Mouse (Mus musculus): ENCODE measurements at regions not wholly inside any gene's neighbourhood (a gene's known extent, or its start where the extent isn't known, plus 50 kb on each side); places are given as distances from the start of the nearest gene placed in this dataset.
"Not testable (repeated sequence)": the region's sequence is repeated elsewhere in the genome, so short reads cannot be mapped to it uniquely, and the experiment has no call there.

GRCm38 (mm10) chr17:52351293-52351692 is 251.2 kb upstream of the Kcnh8 start:
- DNase-seq (ENCODE audit: low spot score): no peak

- no peak for DNase-seq (ENCODE audit: low spot score)
These were observed 251.8 kb upstream of the Kcnh8 start for GRCm38 (mm10) chr17:52350696-52351095.

- no peak for DNase-seq (ENCODE audit: low spot score)
These were observed 252.6 kb upstream of the Kcnh8 start for GRCm38 (mm10) chr17:52349872-52350271.

- DNase-seq (ENCODE audit: low spot score): no peak
These were observed 253.9 kb upstream of the Kcnh8 start for GRCm38 (mm10) chr17:52348481-52349083.

DNA sequence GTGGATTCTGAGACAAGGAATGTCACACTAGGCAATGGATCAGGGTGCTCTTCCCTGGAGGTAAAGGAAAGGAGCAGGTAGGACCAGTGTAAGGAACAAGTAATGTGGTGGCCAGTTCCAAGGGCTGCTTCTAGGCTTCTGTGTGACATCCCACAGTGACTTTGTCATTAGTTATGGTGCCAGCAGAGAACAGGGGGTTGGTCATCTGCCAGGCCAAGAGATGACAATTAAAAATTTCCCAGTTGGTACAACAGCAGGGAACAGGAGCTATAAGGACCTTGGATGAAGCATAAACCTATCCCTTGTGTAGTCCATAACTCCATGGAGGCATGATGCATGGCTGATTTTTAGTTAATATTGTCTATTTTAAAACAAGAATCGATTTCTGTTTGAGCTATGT is 281.9 kb upstream of the Kcnh8 start:
- DNase-seq (ENCODE audit: low spot score): no peak

- DNase-seq (ENCODE audit: low spot score): no peak
These were observed 285.5 kb upstream of the Kcnh8 start for GRCm38 (mm10) chr17:52316976-52317375.

DNA sequence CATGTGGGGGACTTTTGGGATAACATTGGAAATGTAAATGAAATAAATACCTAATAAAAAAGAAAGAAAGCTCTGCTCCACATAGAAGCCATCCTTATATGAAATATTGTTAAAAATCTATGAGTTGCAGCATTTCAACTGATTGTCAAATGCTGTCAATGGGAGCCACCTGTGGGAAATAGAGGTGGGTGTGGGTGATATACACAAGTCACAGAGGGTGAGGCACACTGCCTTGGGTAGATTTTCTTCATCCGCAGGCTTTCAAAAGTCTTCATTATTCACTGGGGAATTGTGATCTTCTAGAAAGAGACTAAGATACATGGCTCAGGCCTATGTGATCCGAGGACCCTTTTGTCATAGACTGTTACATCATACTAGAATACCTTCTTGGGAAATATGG is 286.6 kb upstream of the Kcnh8 start:
- no peak for DNase-seq (ENCODE audit: low spot score)

DNA sequence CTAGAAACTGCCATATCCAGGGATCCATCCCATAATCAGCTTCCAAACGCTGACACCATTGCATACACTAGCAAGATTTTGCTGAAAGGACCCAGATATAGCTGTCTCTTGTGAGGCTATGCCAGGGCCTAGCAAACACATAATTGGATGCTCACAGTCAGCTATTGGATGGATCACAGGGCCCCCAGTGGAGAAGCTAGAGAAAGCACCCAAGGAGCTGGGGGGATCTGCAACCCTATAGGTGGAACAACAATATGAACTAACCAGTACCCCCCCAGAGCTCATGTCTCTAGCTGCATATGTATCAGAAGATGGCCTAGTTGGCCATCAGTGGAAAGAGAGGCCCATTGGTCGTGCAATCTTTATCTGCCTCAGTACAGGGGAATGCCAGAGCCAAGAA is 287.1 kb upstream of the Kcnh8 start:
- DNase-seq (ENCODE audit: low spot score): not testable (repeated sequence)

- DNase-seq (ENCODE audit: low spot score): no peak
These were observed 290.5 kb upstream of the Kcnh8 start for GRCm38 (mm10) chr17:52312043-52312442.

- DNase-seq (ENCODE audit: low spot score): no peak
These were observed 293.7 kb upstream of the Kcnh8 start for GRCm38 (mm10) chr17:52308789-52309188.

- no peak for DNase-seq (ENCODE audit: low spot score)
These were observed 298.4 kb upstream of the Kcnh8 start for GRCm38 (mm10) chr17:52304133-52304532.

GRCm38 (mm10) chr17:52303320-52303719 is 299.2 kb upstream of the Kcnh8 start:
- no peak for DNase-seq (ENCODE audit: low spot score)

DNA sequence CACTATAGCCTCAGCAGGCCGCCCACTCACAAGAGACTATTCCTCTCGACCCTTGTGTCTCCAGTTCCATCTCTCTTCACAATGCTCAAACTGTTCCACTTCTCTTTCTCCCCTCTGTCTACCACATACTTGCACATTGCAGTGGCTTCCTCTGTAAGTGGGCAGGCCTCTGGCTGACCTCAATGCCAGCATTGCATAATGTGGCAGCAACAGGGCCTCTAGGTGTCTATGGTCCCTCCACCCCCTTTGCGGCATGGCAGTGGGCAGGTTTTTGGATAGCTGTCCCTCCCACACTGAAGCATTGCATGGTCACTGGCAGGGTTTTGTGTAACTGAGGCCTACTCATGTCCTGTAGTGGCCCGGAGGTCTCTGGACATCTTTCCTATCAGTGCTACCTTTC is 302.7 kb upstream of the Kcnh8 start:
- DNase-seq (ENCODE audit: low spot score): no peak

DNA sequence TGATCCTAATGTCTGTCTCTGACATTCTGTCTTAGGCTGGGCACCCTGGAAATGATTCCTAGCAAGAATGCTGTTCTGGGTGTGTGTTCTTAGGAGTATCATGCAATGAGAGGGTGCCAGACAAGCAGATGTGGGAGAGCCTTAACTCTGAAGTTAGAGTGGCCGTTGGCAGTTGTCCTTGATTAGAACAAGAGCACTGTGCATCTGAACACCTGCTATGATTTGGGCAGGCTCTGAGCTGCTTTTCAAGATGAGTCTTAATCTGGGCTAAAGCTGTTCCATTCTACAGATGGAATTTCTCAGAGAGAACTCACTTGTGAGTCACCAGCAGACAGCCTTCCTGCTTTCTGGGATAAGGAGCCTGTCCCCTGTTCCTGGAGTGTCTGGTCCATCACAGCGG is 317.1 kb upstream of the Kcnh8 start:
- DNase-seq (ENCODE audit: low spot score): no peak

DNA sequence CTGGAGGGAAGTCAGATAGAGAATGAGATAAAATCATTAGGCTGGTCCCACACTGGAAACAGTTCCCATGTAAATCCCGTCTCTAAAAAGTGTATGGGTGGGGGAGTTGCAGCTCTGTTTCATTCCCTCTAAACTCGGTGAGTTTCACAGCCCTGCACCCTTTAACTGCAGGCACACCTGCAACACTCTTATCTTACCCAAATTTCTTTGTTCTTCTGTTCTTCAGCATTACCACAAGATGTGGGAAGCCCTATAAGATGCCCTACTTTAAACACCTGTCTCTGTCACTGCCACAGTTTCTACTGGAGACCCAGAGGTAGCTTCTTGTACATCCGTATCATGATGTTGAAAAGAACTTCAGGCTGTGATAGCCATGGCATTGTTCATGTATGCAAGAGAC is 320.2 kb upstream of the Kcnh8 start:
- no peak for DNase-seq (ENCODE audit: low spot score)

DNA sequence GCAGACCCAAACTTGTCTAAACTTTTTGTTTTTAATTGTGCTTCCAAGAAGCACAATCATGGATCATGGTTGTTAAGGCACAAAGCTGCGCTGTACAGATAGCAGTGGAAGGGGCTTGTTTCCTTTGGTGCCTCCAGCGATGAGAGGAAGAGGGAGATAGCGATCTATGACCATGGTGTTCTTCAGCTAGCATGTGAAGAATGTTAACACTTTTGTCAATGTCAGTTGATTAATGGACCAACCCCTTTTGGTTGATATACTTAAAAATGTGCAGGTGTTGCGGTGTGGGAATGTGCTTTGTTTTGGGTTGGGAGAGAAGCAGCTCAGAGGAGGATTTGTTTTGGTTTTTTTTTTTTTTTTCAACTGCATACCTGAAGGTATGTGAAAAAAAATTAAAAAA is 324.0 kb upstream of the Kcnh8 start:
- DNase-seq (ENCODE audit: low spot score): no peak

DNA sequence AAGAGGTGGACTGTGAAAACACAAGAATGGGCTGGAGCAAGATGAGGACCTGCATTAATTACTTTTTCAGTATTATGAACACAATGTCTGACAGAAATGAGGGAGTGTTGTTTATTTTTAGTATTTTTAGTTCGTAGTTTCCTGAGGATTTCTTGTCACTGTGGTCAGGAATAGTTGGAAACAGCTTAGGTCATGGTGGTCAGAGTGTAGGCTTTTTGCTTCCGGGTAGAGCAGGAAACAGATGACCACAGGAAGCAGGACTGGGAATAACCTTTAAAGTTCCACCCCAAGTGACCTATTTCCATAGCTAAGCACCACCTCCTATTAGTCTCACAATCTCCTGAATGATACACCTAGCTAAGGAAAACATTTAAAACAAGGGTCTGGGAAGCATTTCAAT is 333.7 kb upstream of the Kcnh8 start:
- DNase-seq (ENCODE audit: low spot score): no peak

DNA sequence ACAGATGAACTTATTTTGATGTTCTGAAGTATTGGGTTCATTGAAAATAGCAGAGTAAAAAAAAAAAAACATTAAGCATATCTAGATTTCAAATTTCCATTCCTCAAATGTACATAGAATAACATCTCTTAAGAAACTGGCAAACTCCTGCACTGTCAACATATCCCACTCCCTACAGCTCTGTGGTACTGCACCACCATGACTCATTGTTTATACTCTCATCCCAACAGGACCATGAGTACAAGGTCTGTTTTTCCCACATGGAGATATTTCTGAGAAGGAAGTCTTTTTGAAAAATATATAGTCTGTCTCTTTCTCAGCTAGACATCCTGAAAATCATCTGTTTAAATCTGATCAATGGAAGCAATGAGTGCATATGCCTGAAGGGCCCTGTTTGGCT is 351.2 kb upstream of the Kcnh8 start:
- DNase-seq (ENCODE audit: low spot score): no peak

GRCm38 (mm10) chr17:52225584-52225983 is 376.9 kb upstream of the Kcnh8 start:
- DNase-seq (ENCODE audit: low spot score): no peak

- DNase-seq (ENCODE audit: low spot score): no peak
These were observed 382.1 kb upstream of the Kcnh8 start for GRCm38 (mm10) chr17:52220422-52220821.

DNA sequence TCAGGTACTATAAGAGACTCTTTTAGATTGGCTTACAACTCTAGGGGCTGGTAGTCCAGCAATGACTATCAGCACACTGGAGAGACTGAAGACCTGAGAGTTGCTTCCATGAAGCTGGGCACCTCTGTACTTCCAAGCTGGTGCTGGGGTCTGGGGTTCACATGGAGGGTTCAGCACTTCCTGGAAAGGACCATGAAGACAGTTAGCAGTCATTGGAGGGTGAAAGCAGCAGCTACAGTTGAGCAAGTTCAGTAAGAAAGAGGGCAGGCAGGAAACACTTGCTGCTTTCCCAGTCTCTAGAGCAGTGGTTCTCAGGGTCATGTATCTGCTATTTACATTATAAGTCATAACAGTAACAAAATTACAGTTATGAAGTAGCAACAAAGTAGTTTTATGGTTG is 384.3 kb upstream of the Satb1 start:
- no peak for DNase-seq (ENCODE audit: low spot score)

GRCm38 (mm10) chr17:52212944-52213343 is 379.9 kb upstream of the Satb1 start:
- no peak for DNase-seq (ENCODE audit: low spot score)

DNA sequence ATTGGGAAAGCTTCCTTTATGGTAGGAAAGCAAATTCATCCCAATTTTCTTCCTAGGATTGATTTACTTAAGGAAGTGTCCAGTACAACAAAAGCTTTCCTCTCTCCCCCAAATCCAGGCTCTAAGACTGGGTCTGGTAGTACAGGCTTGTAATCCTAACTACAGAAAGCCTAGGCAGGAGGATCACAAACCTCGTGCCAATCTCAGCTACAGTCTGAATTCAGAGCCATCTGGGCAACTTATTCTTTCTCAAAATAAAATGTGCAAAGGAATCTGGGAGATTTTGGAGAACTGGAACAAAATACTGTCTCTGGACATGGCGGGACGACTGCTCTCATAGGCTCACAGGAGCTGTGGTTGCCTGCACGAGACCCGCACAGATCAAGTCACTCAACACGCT is 377.4 kb upstream of the Satb1 start:
- no peak for DNase-seq (ENCODE audit: low spot score)

GRCm38 (mm10) chr17:52197731-52198130 is 364.6 kb upstream of the Satb1 start:
- no peak for DNase-seq (ENCODE audit: low spot score)

GRCm38 (mm10) chr17:52196811-52197210 is 363.7 kb upstream of the Satb1 start:
- DNase-seq (ENCODE audit: low spot score): no peak
